Mouse (Mus musculus): Measurements from ENCODE around the gene Folh1.

DNA sequence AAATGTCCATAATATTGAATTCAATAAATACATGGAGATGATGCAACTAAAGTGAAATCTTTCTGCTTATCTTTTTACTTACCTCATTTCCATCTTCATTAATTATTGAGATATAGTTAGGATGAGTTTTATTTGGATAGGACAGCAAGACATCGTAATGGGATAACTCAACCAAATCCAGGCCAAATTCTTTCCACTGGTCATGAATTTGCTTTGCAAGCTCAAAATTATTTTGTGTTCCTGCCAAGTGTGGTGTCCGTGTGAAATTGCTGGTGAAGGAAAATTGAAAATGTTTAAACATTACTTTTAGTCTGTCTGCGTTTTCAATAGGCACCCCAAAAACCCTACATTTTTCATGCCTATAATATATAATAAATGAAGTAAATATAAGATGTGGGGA is 4.1 kb downstream of the Folh1 start:
- TF ChIP-seq CTCF (IDR thresholded peaks at IDR 0.05; ENCODE audit: low read depth, low read length) (no peak), POLR2A (IDR thresholded peaks at IDR 0.05; ENCODE audit: borderline replicate concordance, low read depth, low read length) (no peak)

Data from bone marrow macrophage, adult 2 months (primary cell).